Mouse (Mus musculus) bone marrow, adult 2 months (tissue): ENCODE measurements around the gene Scai.

Experiments
- CTCF ChIP-seq: fragments of 200-500 bp; IDR thresholded peaks from 2 replicates; pipeline ENCODE4 v1.5.1; 2011; ENCODE audit warnings: low read length, control low read depth; ENCODE audit not compliant: control insufficient read depth, insufficient read depth
- POLR2A ChIP-seq: fragments of 200-500 bp; IDR thresholded peaks from 2 replicates; pipeline ENCODE4 v1.6.1; 2011; ENCODE audit warnings: low read depth, mild to moderate bottlenecking, control low read depth, low read length, borderline replicate concordance; ENCODE audit not compliant: control insufficient read depth

DNA sequence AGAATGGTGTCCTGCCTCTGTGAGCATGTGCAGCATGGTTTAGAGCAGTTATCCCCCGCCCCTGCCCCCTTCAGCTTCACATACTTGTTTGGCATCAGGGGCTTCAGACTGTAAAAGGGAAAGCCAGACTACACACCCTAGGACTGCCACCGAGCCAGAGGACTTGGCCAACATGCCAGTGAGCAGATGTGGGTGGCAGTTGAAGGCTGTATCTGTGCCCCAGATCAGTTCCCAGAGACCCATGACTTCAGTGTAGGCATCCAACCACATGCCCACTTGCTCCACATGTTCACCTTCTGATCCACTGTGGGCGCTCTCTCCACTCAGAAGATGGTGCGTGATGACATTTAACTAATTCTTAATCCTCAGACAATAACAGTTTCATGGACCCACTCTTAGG is 26.6 kb upstream of the Scai start:
- TF ChIP-seq CTCF (no peak), POLR2A (no peak)
